Mouse (Mus musculus) liver, postnatal 0 days (tissue): ENCODE measurements at regions not wholly inside any gene's neighbourhood (a gene's known extent, or its start where the extent isn't known, plus 50 kb on each side); places are given as distances from the start of the nearest gene placed in this dataset.

Source experiments
- ATAC-seq: fragments of 200-750 bp; cut with Nextera tagmentation; 2 replicates; pipeline ENCODE4 v1.8.0; 2017; ENCODE audit warnings: mild to moderate bottlenecking, moderate library complexity
- DNase-seq: peaks from one replicate; pipeline ENCODE4 v3.0.0-alpha.2; 2016
- H3K27ac ChIP-seq: fragments of 300-500 bp; sonication (generic); 2 replicates; pipeline ENCODE4 v1.5.1; 2014; ENCODE audit warnings: antibody characterized with exemption, moderate library complexity, mild to moderate bottlenecking, low read depth
- H3K27me3 ChIP-seq: fragments of 300-500 bp; sonication (generic); 2 replicates; pipeline ENCODE4 v1.6.1; 2014; ENCODE audit warnings: low read length, control low read depth, mixed read lengths; ENCODE audit not compliant: insufficient read depth
- H3K36me3 ChIP-seq: fragments of 300-500 bp; sonication (generic); replicated peaks from 2 replicates; pipeline ENCODE4 v1.6.1; 2014; ENCODE audit warnings: mild to moderate bottlenecking, control low read depth, low read length, moderate library complexity, mixed read lengths; ENCODE audit not compliant: insufficient read depth
- H3K4me1 ChIP-seq: fragments of 300-500 bp; sonication (generic); 2 replicates; pipeline ENCODE4 v1.6.1; 2014; ENCODE audit warnings: antibody characterized with exemption, mild to moderate bottlenecking, control low read depth; ENCODE audit not compliant: insufficient read depth
- H3K4me2 ChIP-seq: fragments of 300-500 bp; sonication (generic); 2 replicates; pipeline ENCODE4 v1.6.1; 2014; ENCODE audit warnings: low read depth, mild to moderate bottlenecking, low read length, moderate library complexity, mixed read lengths
- H3K4me3 ChIP-seq: fragments of 300-500 bp; sonication (generic); 2 replicates; pipeline ENCODE4 v1.5.1; 2014; ENCODE audit warnings: low read depth, low read length
- H3K9ac ChIP-seq: fragments of 300-500 bp; sonication (generic); replicated peaks from 2 replicates; pipeline ENCODE4 v1.6.1; 2014; ENCODE audit warnings: mild to moderate bottlenecking, moderate library complexity
- H3K9me3 ChIP-seq: fragments of 300-500 bp; sonication (generic); 2 replicates; pipeline ENCODE4 v1.6.1; 2016; ENCODE audit warnings: mild to moderate bottlenecking, control low read depth, low read length, mixed read lengths
- CTCF ChIP-seq: sonication (generic); IDR thresholded peaks from 2 replicates; pipeline ENCODE4 v1.5.1; 2016; ENCODE audit warnings: antibody characterized with exemption, low read depth
- EP300 ChIP-seq: IDR thresholded peaks from 2 replicates; pipeline ENCODE4 v1.6.1; 2016; ENCODE audit warnings: antibody characterized with exemption, low read depth, mild to moderate bottlenecking
- WGBS: fragments of 180-500 bp; shearing (Covaris S2); extraction: QIAGEN DNeasy Blood & Tissue Kit; methylation state at CpG from one replicate; pipeline ENCODE4 v1.1.7; 2014; ENCODE audit not compliant: insufficient replicate concordance; 5-methylcytosine and 5-hydroxymethylcytosine counted together

DNA sequence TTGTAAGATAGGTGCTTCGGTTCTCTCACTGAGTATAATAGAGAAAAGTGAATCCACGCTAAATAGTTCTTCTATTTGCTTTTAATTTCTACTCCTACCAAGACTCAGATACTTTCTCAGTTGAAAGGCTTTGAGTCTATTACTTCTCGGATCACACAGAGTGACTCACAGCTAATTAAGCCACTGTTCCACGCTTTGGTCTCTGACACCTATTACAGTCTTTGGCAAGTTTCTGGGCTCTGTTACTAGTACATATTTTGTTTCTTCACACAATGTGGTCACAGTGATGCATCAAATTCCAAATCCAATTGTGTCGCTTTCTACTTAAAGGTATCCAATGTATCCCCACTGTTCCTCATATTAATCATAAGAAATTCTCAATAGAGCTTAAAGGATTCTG lies 276.5 kb downstream of the Fam84b start:
- Histone ChIP-seq H3K27me3 (no peaks in the 10 kb centered on the region), H3K9ac (no peak overlapping the region), H3K4me2 (no peak overlapping the region), H3K4me3 (no peak overlapping the region), H3K4me1 (no peaks in the 10 kb centered on the region), H3K36me3 (no peaks in the 10 kb centered on the region), H3K27ac (no peak overlapping the region), H3K9me3 (no peaks in the 10 kb centered on the region)
- DNase-seq = no peak
- TF ChIP-seq CTCF (no peak), EP300 (no peak)
- WGBS = 78% methylated on average over 5 of the region's 5 CpGs
- no peak for ATAC-seq

DNA sequence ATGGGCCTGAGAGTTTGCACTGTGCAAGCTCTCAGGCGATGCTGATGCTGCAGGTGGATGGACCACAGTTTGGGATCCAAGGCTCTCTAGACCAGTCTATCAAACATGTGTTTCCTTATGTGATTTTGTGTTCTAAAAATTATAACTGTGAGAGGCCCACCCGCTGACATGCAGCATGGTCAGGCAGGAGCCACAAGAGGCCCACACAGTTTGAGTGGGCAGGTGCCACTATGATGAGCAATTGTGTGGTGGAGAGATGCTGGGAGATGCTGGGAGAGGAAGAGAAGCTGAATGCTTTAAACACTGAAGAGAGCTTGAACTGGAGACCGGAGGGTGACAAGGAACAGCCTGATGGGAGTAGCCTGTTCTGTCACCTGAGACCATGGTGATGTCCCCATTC lies 287.3 kb downstream of the Fam84b start:
- Histone ChIP-seq H3K4me3 (no peak overlapping the region), H3K4me1 (no peaks in the 10 kb centered on the region), H3K9me3 (no peaks in the 10 kb centered on the region), H3K9ac (no peak overlapping the region), H3K27me3 (no peaks in the 10 kb centered on the region), H3K4me2 (no peak overlapping the region), H3K36me3 (no peaks in the 10 kb centered on the region), H3K27ac (no peak overlapping the region)
- DNase-seq (no peak), ATAC-seq (no peak)
- WGBS = 71% methylated on average over 3 of the region's 3 CpGs
- no peak for TF ChIP-seq EP300
- TF ChIP-seq CTCF = no peak

DNA sequence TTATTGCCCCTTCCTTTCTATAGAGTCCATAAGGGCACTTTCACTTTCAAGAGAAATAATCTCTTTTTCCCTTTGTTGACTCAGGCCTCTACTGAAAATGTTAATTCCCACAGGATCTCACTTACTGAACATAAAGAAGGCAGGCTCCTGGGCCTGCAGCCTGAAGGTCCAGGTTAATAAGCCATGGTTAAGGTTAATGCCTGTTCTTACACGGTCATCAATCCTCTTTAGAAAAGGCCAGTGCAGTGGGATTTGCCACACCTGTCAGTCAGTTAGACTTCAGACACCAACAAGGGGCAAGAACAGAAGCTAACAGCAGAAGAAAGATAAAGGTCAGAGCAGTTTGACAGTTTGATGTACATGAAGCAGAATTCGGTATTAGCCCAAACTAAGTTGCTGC lies 288.6 kb downstream of the Fam84b start:
- no peak for TF ChIP-seq EP300
- no peak for TF ChIP-seq CTCF
- DNase-seq (no peak), ATAC-seq (no peak)
- H3K9ac ChIP-seq = no peak overlapping the region
- no peaks in the 10 kb centered on the region for H3K36me3 ChIP-seq
- 60% methylated on average over 2 of the region's 2 CpGs for WGBS
- H3K4me3 ChIP-seq = no peak overlapping the region
- H3K4me2 ChIP-seq = no peak overlapping the region
- H3K4me1 ChIP-seq = no peaks in the 10 kb centered on the region
- no peaks in the 10 kb centered on the region for H3K9me3 ChIP-seq
- H3K27me3 ChIP-seq = no peaks in the 10 kb centered on the region
- no peak overlapping the region for H3K27ac ChIP-seq

- Histone ChIP-seq H3K4me3 (no peak overlapping the region), H3K36me3 (no peaks in the 10 kb centered on the region), H3K9ac (no peak overlapping the region), H3K9me3 (no peaks in the 10 kb centered on the region), H3K4me1 (no peaks in the 10 kb centered on the region), H3K27me3 (no peaks in the 10 kb centered on the region), H3K4me2 (no peak overlapping the region), H3K27ac (no peak overlapping the region)
- DNase-seq (no peak), ATAC-seq (no peak)
- 55% methylated on average over 1 of the region's 1 CpGs for WGBS
- TF ChIP-seq CTCF (no peak), EP300 (no peak)
These were observed 292.9 kb downstream of the Fam84b start for GRCm38 (mm10) chr15:60560641-60561040.

DNA sequence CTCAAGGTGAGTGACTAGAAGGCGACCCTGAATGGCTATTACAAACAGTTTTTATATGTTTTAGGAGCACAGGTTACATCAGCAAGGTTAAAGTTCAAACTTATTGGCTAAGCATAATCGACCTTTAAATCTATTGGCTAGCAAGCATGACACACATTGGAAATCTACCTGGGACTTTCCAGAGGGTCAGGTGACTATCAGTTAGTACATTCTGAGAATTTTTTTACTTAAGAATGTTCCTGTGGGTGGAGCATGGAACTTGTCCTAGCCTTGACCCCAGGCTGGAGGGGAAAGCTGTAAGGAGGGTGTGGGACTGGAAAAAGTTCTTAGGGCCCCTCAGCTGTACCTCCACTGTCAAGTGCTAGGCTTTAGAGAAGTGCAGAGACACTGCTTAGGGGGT lies 297.9 kb downstream of the Fam84b start:
- Histone ChIP-seq H3K4me2 (no peak overlapping the region), H3K9me3 (0 out of 2 replicates have a peak, but pooled peaks cover 4% of the 10 kb centered on the region), H3K27ac (no peak overlapping the region), H3K4me3 (no peak overlapping the region), H3K27me3 (no peaks in the 10 kb centered on the region), H3K4me1 (no peaks in the 10 kb centered on the region), H3K36me3 (no peaks in the 10 kb centered on the region), H3K9ac (no peak overlapping the region)
- DNase-seq (no peak), ATAC-seq (no peak)
- no peak for TF ChIP-seq CTCF
- TF ChIP-seq EP300 = no peak
- 61% methylated on average over 2 of the region's 2 CpGs for WGBS

GRCm38 (mm10) chr15:60554587-60554986 lies 299.0 kb downstream of the Fam84b start:
- Histone ChIP-seq H3K9ac (no peak overlapping the region), H3K27me3 (no peaks in the 10 kb centered on the region), H3K4me3 (no peak overlapping the region), H3K4me2 (no peak overlapping the region), H3K4me1 (no peaks in the 10 kb centered on the region), H3K9me3 (0 out of 2 replicates have a peak, but pooled peaks cover 4% of the 10 kb centered on the region), H3K36me3 (no peaks in the 10 kb centered on the region), H3K27ac (no peak overlapping the region)
- TF ChIP-seq EP300 (no peak), CTCF (no peak)
- DNase-seq (no peak), ATAC-seq (no peak)
- 54% methylated on average over 1 of the region's 1 CpGs for WGBS

- Histone ChIP-seq H3K36me3 (no peaks in the 10 kb centered on the region), H3K9ac (no peak overlapping the region), H3K4me1 (no peaks in the 10 kb centered on the region), H3K27me3 (no peaks in the 10 kb centered on the region), H3K4me3 (no peak overlapping the region), H3K4me2 (no peak overlapping the region), H3K27ac (no peak overlapping the region), H3K9me3 (no peaks in the 10 kb centered on the region)
- ATAC-seq (no peak), DNase-seq (no peak)
- 66% methylated on average over 7 of the region's 7 CpGs for WGBS
- TF ChIP-seq EP300 = no peak
- TF ChIP-seq CTCF = no peak
These were observed 305.5 kb downstream of the Fam84b start for GRCm38 (mm10) chr15:60548045-60548444.
